Mouse (Mus musculus): Measurements from ENCODE around the gene Ltk. TPM values are rescaled to one million over a fixed set of nuclear protein-coding genes. Genes with fewer than 3 reads are reported as not detected.

Gene Ltk
- not detected in 2 replicates for polyA plus RNA-seq (2016; fragmentation: Nextera tagmentation; extraction: Ambion mirVana)

- WGBS: 14% methylated on average over 9 of the region's 9 CpGs
- no peak for DNase-seq (ENCODE audit: low spot score)
- peak within 1 kb of the TSS; percentile 74 for H3K4me3 ChIP-seq
- H3K4me1 ChIP-seq: peaks cover 20% of the 10 kb centered on the region
- no peak within 1 kb of the TSS for H3K27ac ChIP-seq (replicated peaks)
- peaks cover 75% of the 10 kb centered on the region for H3K27me3 ChIP-seq (replicated peaks; ENCODE audit: low read depth, poor library complexity, severe bottlenecking)
- peaks cover 26% of the 10 kb centered on the region for H3K36me3 ChIP-seq (replicated peaks)
- H3K9me3 ChIP-seq: no peaks in the 10 kb centered on the region
Observed at GRCm38 (mm10) chr2:119760251-119760650, at the start of gene Ltk. Ltk (minus strand) TSS chr2:119760431.

- Histone ChIP-seq H3K4me1 (peaks cover 57% of the 10 kb centered on the region), H3K9me3 (no peaks in the 10 kb centered on the region), H3K27ac (replicated peaks) (peak overlapping the region; percentile 30; the same call in 1 of the 2 replicates), H3K4me3 (no peak overlapping the region), H3K27me3 (replicated peaks; ENCODE audit: low read depth, poor library complexity, severe bottlenecking) (peaks cover 18% of the 10 kb centered on the region), H3K36me3 (replicated peaks) (peaks cover 94% of the 10 kb centered on the region)
- DNase-seq (ENCODE audit: low spot score): no peak
- 20% methylated on average over 4 of the region's 4 CpGs for WGBS
Observed at GRCm38 (mm10) chr2:119808881-119809280, 48.6 kb upstream of the Ltk start.

- Histone ChIP-seq H3K4me3 (no peak overlapping the region), H3K36me3 (replicated peaks) (peaks cover 94% of the 10 kb centered on the region), H3K27ac (replicated peaks) (no peak overlapping the region; the same call in 1 of the 2 replicates), H3K4me1 (peaks cover 58% of the 10 kb centered on the region), H3K9me3 (no peaks in the 10 kb centered on the region), H3K27me3 (replicated peaks; ENCODE audit: low read depth, poor library complexity, severe bottlenecking) (peaks cover 22% of the 10 kb centered on the region)
- WGBS: 18% methylated on average over 4 of the region's 4 CpGs
- DNase-seq (ENCODE audit: low spot score): no peak
Observed at GRCm38 (mm10) chr2:119808438-119808837, 48.2 kb upstream of the Ltk start.

GRCm38 (mm10) chr2:119805536-119805935 is 45.3 kb upstream of the Ltk start:
- H3K9me3 ChIP-seq: no peaks in the 10 kb centered on the region
- H3K27ac ChIP-seq (replicated peaks): no peak overlapping the region
- H3K27me3 ChIP-seq (replicated peaks; ENCODE audit: low read depth, poor library complexity, severe bottlenecking): peaks cover 48% of the 10 kb centered on the region
- no peak for DNase-seq (ENCODE audit: low spot score)
- no peak overlapping the region for H3K4me3 ChIP-seq
- WGBS: 39% methylated on average over 8 of the region's 8 CpGs
- H3K36me3 ChIP-seq (replicated peaks): peaks cover 70% of the 10 kb centered on the region
- H3K4me1 ChIP-seq: peaks cover 83% of the 10 kb centered on the region

GRCm38 (mm10) chr2:119804776-119805175 is 44.5 kb upstream of the Ltk start:
- 29% methylated on average over 9 of the region's 9 CpGs for WGBS
- H3K27me3 ChIP-seq (replicated peaks; ENCODE audit: low read depth, poor library complexity, severe bottlenecking): peaks cover 51% of the 10 kb centered on the region
- H3K9me3 ChIP-seq: no peaks in the 10 kb centered on the region
- H3K4me1 ChIP-seq: peaks cover 90% of the 10 kb centered on the region
- 0 out of 2 replicates have a peak overlapping the region, but pooled peaks have one; percentile 44 for H3K27ac ChIP-seq (replicated peaks)
- H3K4me3 ChIP-seq: no peak overlapping the region
- H3K36me3 ChIP-seq (replicated peaks): peaks cover 62% of the 10 kb centered on the region
- no peak for DNase-seq (ENCODE audit: low spot score)

- Histone ChIP-seq H3K27me3 (replicated peaks; ENCODE audit: low read depth, poor library complexity, severe bottlenecking) (peaks cover 51% of the 10 kb centered on the region), H3K9me3 (no peaks in the 10 kb centered on the region), H3K27ac (replicated peaks) (0 out of 2 replicates have a peak overlapping the region, but pooled peaks have one; percentile 44), H3K36me3 (replicated peaks) (peaks cover 57% of the 10 kb centered on the region), H3K4me3 (no peak overlapping the region), H3K4me1 (peaks cover 94% of the 10 kb centered on the region)
- 34% methylated on average over 5 of the region's 5 CpGs for WGBS
- no peak for DNase-seq (ENCODE audit: low spot score)
Observed at GRCm38 (mm10) chr2:119804275-119804628, 44.0 kb upstream of the Ltk start.

GRCm38 (mm10) chr2:119803618-119804274 is 43.5 kb upstream of the Ltk start:
- peaks cover 56% of the 10 kb centered on the region for H3K27me3 ChIP-seq (replicated peaks; ENCODE audit: low read depth, poor library complexity, severe bottlenecking)
- H3K4me3 ChIP-seq: peak overlapping the region; percentile 27; the same call in 1 of the 2 replicates
- H3K27ac ChIP-seq (replicated peaks): peak overlapping the region; percentile 71; the same call in 1 of the 2 replicates
- no peak for DNase-seq (ENCODE audit: low spot score)
- H3K4me1 ChIP-seq: peaks cover 94% of the 10 kb centered on the region
- H3K9me3 ChIP-seq: no peaks in the 10 kb centered on the region
- 16% methylated on average over 6 of the region's 6 CpGs for WGBS
- H3K36me3 ChIP-seq (replicated peaks): peaks cover 52% of the 10 kb centered on the region

GRCm38 (mm10) chr2:119802767-119803617 is 42.8 kb upstream of the Ltk start:
- peaks cover 63% of the 10 kb centered on the region for H3K27me3 ChIP-seq (replicated peaks; ENCODE audit: low read depth, poor library complexity, severe bottlenecking)
- H3K9me3 ChIP-seq: no peaks in the 10 kb centered on the region
- H3K27ac ChIP-seq (replicated peaks): peak overlapping the region; percentile 71
- H3K36me3 ChIP-seq (replicated peaks): peaks cover 45% of the 10 kb centered on the region
- WGBS: 33% methylated on average over 10 of the region's 10 CpGs
- H3K4me3 ChIP-seq: peak overlapping the region; percentile 27
- DNase-seq (ENCODE audit: low spot score): peak; percentile 63
- peaks cover 94% of the 10 kb centered on the region for H3K4me1 ChIP-seq

- Histone ChIP-seq H3K27me3 (replicated peaks; ENCODE audit: low read depth, poor library complexity, severe bottlenecking) (peaks cover 82% of the 10 kb centered on the region), H3K4me3 (peak overlapping the region; percentile 93), H3K36me3 (replicated peaks) (peaks cover 31% of the 10 kb centered on the region), H3K4me1 (peaks cover 78% of the 10 kb centered on the region), H3K9me3 (no peaks in the 10 kb centered on the region), H3K27ac (replicated peaks) (no peak overlapping the region)
- WGBS: 51% methylated on average over 15 of the region's 15 CpGs
- no peak for DNase-seq (ENCODE audit: low spot score)
Observed at GRCm38 (mm10) chr2:119800876-119801846, 40.9 kb upstream of the Ltk start.

- under 1% methylated on average over 27 of the region's 27 CpGs for WGBS
- peak overlapping the region; percentile 91 for H3K27ac ChIP-seq (replicated peaks)
- peak; percentile 37 for DNase-seq (ENCODE audit: low spot score)
- peak overlapping the region; percentile 93 for H3K4me3 ChIP-seq
- H3K27me3 ChIP-seq (replicated peaks; ENCODE audit: low read depth, poor library complexity, severe bottlenecking): peaks cover 76% of the 10 kb centered on the region
- no peaks in the 10 kb centered on the region for H3K9me3 ChIP-seq
- H3K4me1 ChIP-seq: peaks cover 69% of the 10 kb centered on the region
- H3K36me3 ChIP-seq (replicated peaks): peaks cover 20% of the 10 kb centered on the region
Observed at GRCm38 (mm10) chr2:119799961-119800550, 39.8 kb upstream of the Ltk start.

GRCm38 (mm10) chr2:119799181-119799960 is 39.1 kb upstream of the Ltk start:
- Histone ChIP-seq H3K27me3 (replicated peaks; ENCODE audit: low read depth, poor library complexity, severe bottlenecking) (peaks cover 69% of the 10 kb centered on the region), H3K36me3 (replicated peaks) (peaks cover 13% of the 10 kb centered on the region), H3K4me1 (peaks cover 62% of the 10 kb centered on the region), H3K27ac (replicated peaks) (peak overlapping the region; percentile 91), H3K9me3 (no peaks in the 10 kb centered on the region), H3K4me3 (peak overlapping the region; percentile 93)
- DNase-seq (ENCODE audit: low spot score): peak; percentile 74
- under 1% methylated on average over 86 of the region's 89 CpGs for WGBS

Data from embryonic facial prominence, embryonic 10.5 days (tissue).